Mouse (Mus musculus) liver, adult 2 months (tissue): ENCODE data around the gene Armc6.

ENCODE experiments used
- CTCF ChIP-seq: fragments of 200-500 bp; IDR thresholded peaks from 2 replicates; pipeline ENCODE4 v1.5.1; 2011; ENCODE audit warnings: low read depth, low read length, control low read depth
- POLR2A ChIP-seq: fragments of 200-500 bp; IDR thresholded peaks from 2 replicates; pipeline ENCODE4 v1.6.1; 2011; ENCODE audit warnings: low read length, control low read depth; ENCODE audit not compliant: insufficient read depth; ENCODE audit errors: extremely low read depth

- TF ChIP-seq CTCF (no peak), POLR2A (no peak)
Observed at GRCm38 (mm10) chr8:70246622-70247021, 12.4 kb upstream of the Armc6 start.
